Mouse (Mus musculus) brain, embryonic 14.5 days (tissue): ENCODE data around the gene Stxbp4.

Experiments used
- CTCF ChIP-seq: fragments of 200-500 bp; IDR thresholded peaks from 2 replicates; pipeline ENCODE4 v1.5.1; 2012; ENCODE audit warnings: inconsistent platforms, mild to moderate bottlenecking, moderate library complexity, borderline replicate concordance; ENCODE audit not compliant: insufficient read depth, insufficient read length; ENCODE audit errors: extremely low read depth
- POLR2A ChIP-seq: fragments of 200-500 bp; IDR thresholded peaks from 2 replicates; pipeline ENCODE4 v1.6.1; 2012; ENCODE audit warnings: mild to moderate bottlenecking, inconsistent platforms, borderline replicate concordance; ENCODE audit not compliant: poor library complexity, insufficient read depth, insufficient read length, severe bottlenecking; ENCODE audit errors: extremely low read depth

GRCm38 (mm10) chr11:90517750-90518149, 120.1 kb downstream of the Stxbp4 start:
- no peak for TF ChIP-seq CTCF
- no peak for TF ChIP-seq POLR2A
